Mouse (Mus musculus) lung, postnatal 0 days (tissue): ENCODE measurements at regions not wholly inside any gene's neighbourhood (a gene's known extent, or its start where the extent isn't known, plus 50 kb on each side); places are given as distances from the start of the nearest gene placed in this dataset.

Experiments used
- ATAC-seq: fragments of 200-750 bp; cut with Nextera tagmentation; 2 replicates; pipeline ENCODE4 v1.8.0; 2017; ENCODE audit warnings: moderate library complexity
- DNase-seq: peaks from one replicate; pipeline ENCODE4 v3.0.0-alpha.2; 2016; ENCODE audit warnings: low spot score
- H3K27ac ChIP-seq: fragments of 300-500 bp; sonication (generic); 2 replicates; pipeline ENCODE4 v1.5.1; 2014; ENCODE audit warnings: antibody characterized with exemption, mild to moderate bottlenecking, low read length, mixed read lengths
- H3K27me3 ChIP-seq: fragments of 300-500 bp; sonication (generic); replicated peaks from 2 replicates; pipeline ENCODE4 v1.6.1; 2014; ENCODE audit warnings: low read length, mixed read lengths; ENCODE audit not compliant: insufficient read depth
- H3K36me3 ChIP-seq: fragments of 300-500 bp; sonication (generic); 2 replicates; pipeline ENCODE4 v1.6.1; 2014; ENCODE audit warnings: low read length, mixed read lengths; ENCODE audit not compliant: insufficient read depth
- H3K4me1 ChIP-seq: fragments of 300-500 bp; sonication (generic); 2 replicates; pipeline ENCODE4 v1.6.1; 2014; ENCODE audit warnings: antibody characterized with exemption, low read depth, low read length, mixed read lengths; ENCODE audit not compliant: insufficient read depth
- H3K4me2 ChIP-seq: fragments of 300-500 bp; sonication (generic); replicated peaks from 2 replicates; pipeline ENCODE4 v1.6.1; 2014; ENCODE audit warnings: low read depth, mild to moderate bottlenecking, low read length, moderate library complexity, mixed read lengths
- H3K4me3 ChIP-seq: fragments of 300-500 bp; sonication (generic); 2 replicates; pipeline ENCODE4 v1.5.1; 2014; ENCODE audit warnings: low read depth, low read length
- H3K9ac ChIP-seq: fragments of 300-500 bp; sonication (generic); replicated peaks from 2 replicates; pipeline ENCODE4 v1.6.1; 2014; ENCODE audit warnings: low read depth, mild to moderate bottlenecking
- H3K9me3 ChIP-seq: fragments of 300-500 bp; sonication (generic); 2 replicates; pipeline ENCODE4 v1.6.1; 2016; ENCODE audit warnings: low read length, mixed read lengths
- CTCF ChIP-seq: IDR thresholded peaks from 2 replicates; pipeline ENCODE4 v1.5.1; 2016; ENCODE audit warnings: antibody characterized with exemption, mild to moderate bottlenecking
- EP300 ChIP-seq: IDR thresholded peaks from 2 replicates; pipeline ENCODE4 v1.6.1; 2016; ENCODE audit warnings: antibody characterized with exemption, mild to moderate bottlenecking, control low read depth
- WGBS: fragments of 180-500 bp; shearing (Covaris S2); extraction: QIAGEN DNeasy Blood & Tissue Kit; methylation state at CpG from one replicate; pipeline ENCODE4 v1.1.7; 2014; 5-methylcytosine and 5-hydroxymethylcytosine counted together

DNA sequence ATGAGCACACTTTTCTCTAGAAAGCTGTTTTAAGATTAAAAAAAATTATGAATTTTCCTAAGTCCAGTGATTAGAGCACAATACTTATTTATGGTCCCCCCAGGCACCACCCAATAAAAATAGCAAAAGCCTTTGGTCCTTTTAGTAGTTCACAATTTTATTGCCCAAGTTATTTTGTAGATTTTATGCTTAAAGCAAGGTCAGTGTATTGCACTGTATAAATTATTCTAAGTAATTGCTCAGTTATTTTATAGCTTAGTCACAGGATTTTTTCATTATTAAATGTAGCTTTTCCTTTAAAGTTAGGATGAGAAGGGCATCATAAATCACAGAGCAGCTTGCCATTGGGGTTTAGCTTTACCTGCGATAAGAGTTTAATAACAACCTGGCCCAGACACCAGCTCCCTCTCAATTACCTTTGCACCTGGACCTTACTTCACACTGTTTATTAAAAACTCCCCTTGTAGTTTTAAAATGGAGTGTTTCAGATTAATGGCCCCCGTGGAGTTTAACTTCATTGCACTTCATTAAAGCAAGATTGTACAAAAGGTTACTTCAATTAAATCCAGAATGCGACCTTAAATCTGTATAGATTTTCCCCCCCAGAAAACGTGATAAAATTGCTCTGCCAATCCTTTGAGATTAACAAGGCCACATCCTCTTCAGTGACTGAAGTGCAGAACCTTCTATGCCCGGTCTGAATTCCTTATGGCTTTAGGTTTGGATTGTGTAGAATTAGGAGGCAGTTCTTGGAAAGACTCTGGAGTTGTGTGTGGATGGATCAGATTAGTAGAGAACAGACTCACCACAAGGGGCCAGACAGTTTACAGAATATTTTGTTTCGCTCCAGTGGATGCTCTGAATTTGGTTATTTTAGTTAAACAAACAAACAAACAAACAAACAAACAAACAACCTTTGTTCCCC lies 176.1 kb upstream of the Frg1 start:
- Histone ChIP-seq H3K4me2 (no peak overlapping the region), H3K4me3 (no peak overlapping the region)
- 58% methylated on average over 6 of the region's 6 CpGs for WGBS

DNA sequence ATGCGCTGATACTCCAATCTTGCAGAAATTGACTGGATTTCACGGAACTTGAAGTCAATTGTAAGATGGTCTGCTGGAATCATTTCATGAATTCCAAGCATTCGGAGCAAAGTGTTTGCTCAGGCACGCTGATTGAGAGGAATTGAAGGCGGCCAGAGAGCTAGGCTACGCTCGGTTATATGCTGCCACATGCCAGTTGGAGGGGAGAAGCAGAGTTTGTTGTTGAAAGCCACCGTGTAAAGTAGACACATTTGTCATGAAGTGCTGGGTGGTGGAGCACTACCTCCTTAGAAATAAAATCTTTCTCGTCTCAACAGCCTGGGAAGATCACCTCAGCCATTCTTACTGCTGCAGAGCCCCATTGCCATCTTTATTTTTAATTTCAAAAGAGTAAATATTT lies 175.3 kb upstream of the Frg1 start:
- no peak for DNase-seq
- Histone ChIP-seq H3K4me1 (no peaks in the 10 kb centered on the region), H3K4me2 (peak overlapping the region; percentile 15; the same call in 1 of the 2 replicates), H3K27me3 (no peaks in the 10 kb centered on the region), H3K27ac (no peak overlapping the region), H3K4me3 (no peak overlapping the region), H3K36me3 (no peaks in the 10 kb centered on the region), H3K9me3 (no peaks in the 10 kb centered on the region), H3K9ac (no peak overlapping the region)
- no peak for ATAC-seq
- no peak for TF ChIP-seq CTCF
- TF ChIP-seq EP300: no peak
- WGBS: 40% methylated on average over 9 of the region's 9 CpGs

More for the DNA sequence above, 176.1 kb upstream of the Frg1 start:
- no peaks in the 10 kb centered on the region for H3K27me3 ChIP-seq
- no peak for DNase-seq
- H3K4me1 ChIP-seq: no peaks in the 10 kb centered on the region
- H3K9ac ChIP-seq: no peak overlapping the region
- H3K27ac ChIP-seq: no peak overlapping the region
- H3K9me3 ChIP-seq: no peaks in the 10 kb centered on the region
- ATAC-seq: no peak
- H3K36me3 ChIP-seq: no peaks in the 10 kb centered on the region
- TF ChIP-seq EP300 (no peak), CTCF (no peak)

DNA sequence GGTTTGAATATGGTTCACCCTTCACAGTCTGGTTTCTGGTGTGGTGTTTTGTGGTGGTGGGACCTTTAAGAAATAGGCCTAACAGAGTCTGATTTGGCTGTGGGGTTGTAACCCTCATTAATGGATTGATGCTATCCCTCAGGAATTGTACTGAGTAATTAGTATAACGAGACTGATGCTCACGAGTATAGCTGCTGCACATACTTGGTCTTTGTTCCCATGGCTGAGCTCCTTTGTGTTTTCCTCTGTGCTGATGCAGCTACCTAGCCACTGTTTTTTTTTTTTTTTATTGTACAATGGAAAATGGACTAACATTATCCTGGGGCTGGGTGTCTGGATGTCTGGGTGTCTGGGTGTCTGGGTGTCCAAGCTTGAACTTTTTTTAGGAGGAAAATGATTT lies 171.3 kb upstream of the Frg1 start:
- H3K36me3 ChIP-seq: no peaks in the 10 kb centered on the region
- H3K4me1 ChIP-seq: no peaks in the 10 kb centered on the region
- TF ChIP-seq CTCF (no peak), EP300 (no peak)
- no peak overlapping the region for H3K4me3 ChIP-seq
- ATAC-seq (no peak), DNase-seq (no peak)
- H3K27ac ChIP-seq: no peak overlapping the region
- H3K9ac ChIP-seq: no peak overlapping the region
- no peak overlapping the region for H3K4me2 ChIP-seq
- H3K27me3 ChIP-seq: no peaks in the 10 kb centered on the region
- no peaks in the 10 kb centered on the region for H3K9me3 ChIP-seq
- 79% methylated on average over 2 of the region's 2 CpGs for WGBS

DNA sequence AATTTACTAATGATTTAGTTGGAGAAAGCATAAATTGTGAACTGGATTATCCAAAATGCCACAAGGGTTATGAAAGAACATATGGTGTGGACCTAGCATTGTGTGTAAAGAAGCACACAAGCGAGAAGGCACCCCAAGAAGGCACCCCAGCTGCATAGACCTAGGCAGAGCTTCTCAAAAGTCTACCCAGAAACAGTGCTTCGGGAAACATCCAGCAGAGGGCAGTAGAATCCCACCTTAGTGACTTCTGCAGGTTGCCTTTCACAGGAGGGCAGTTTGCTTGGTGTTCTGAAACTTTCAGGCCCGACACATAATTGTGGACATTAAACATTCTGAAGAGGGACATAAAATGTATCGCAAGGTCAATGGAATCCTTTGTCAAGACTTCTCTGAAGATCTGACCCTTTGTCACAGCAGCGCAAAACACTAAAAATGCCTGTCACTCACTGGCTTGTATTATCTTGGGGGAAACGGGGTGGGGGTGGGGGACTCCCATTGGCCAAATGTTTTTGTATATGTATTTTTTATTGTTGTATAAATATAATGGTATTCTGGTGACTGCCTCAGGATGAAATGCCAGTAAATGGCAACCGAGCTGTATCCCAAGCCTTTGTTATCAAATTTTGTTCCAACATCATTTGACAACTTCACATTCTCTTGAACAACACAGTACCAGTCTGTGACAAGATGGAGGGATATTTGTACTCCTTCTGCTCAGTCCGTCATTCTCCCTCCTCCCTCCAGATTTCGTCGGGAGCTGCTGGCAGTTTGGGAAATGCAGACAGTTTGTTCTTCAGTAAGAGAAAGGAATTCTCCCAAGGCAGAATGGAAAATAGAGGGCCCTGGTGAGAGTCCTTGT lies 156.4 kb upstream of the Frg1 start:
- H3K36me3 ChIP-seq: no peaks in the 10 kb centered on the region
- no peak for ATAC-seq
- no peaks in the 10 kb centered on the region for H3K27me3 ChIP-seq
- 37% methylated on average over 10 of the region's 10 CpGs for WGBS
- no peak overlapping the region for H3K4me3 ChIP-seq
- no peaks in the 10 kb centered on the region for H3K9me3 ChIP-seq
- no peak overlapping the region for H3K27ac ChIP-seq
- TF ChIP-seq EP300 (no peak), CTCF (peak; percentile 88)
- H3K4me2 ChIP-seq: no peak overlapping the region
- no peaks in the 10 kb centered on the region for H3K4me1 ChIP-seq
- peak; percentile 41 for DNase-seq
- no peak overlapping the region for H3K9ac ChIP-seq

DNA sequence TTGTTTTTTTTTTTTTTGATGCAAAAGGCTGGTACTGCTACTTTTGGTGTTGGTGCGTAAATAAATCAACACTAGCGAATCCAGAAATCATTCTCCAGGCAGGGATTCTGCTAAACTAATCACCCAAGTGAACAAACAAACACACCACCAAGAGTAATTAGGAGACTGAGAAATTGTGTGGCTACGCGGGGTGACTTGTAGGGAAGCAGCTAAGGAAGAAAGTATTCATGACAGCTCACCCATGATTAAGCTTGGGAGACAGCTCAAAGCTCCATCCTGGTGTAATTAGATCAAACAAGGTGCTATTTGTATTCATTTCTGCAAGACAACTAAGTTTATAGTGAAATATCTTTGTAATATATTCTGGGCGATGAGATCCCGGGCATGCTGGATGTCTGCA lies 153.7 kb upstream of the Frg1 start:
- no peak overlapping the region for H3K27ac ChIP-seq
- no peaks in the 10 kb centered on the region for H3K4me1 ChIP-seq
- no peak for TF ChIP-seq CTCF
- TF ChIP-seq EP300: no peak
- no peak overlapping the region for H3K9ac ChIP-seq
- H3K36me3 ChIP-seq: no peaks in the 10 kb centered on the region
- H3K4me3 ChIP-seq: no peak overlapping the region
- no peak overlapping the region for H3K4me2 ChIP-seq
- DNase-seq (no peak), ATAC-seq (no peak)
- H3K27me3 ChIP-seq: no peaks in the 10 kb centered on the region
- 89% methylated on average over 6 of the region's 6 CpGs for WGBS
- H3K9me3 ChIP-seq: no peaks in the 10 kb centered on the region

DNA sequence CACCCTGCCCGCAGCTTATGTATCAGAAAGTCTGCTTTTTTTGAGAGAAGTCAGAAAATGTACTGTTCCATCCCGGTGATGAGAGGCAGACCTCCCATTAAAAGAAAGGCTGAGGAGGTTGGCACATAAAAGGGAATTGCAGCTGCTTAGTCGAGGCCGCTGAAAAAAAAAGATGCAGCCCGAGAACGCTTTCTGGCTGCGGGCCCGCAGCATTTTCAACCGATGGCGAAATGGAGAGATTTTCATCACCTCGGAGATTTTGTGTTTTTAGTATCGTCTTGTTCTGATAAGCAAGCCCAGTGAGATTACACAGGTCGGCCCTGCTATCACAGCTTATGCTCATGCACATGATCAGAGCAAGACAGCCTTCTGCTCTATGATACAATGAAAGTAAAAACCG lies 145.1 kb upstream of the Frg1 start:
- Histone ChIP-seq H3K4me3 (no peak overlapping the region), H3K27me3 (no peaks in the 10 kb centered on the region), H3K27ac (no peak overlapping the region), H3K4me1 (no peaks in the 10 kb centered on the region), H3K4me2 (no peak overlapping the region), H3K36me3 (no peaks in the 10 kb centered on the region), H3K9me3 (no peaks in the 10 kb centered on the region), H3K9ac (no peak overlapping the region)
- WGBS: 68% methylated on average over 14 of the region's 14 CpGs
- DNase-seq: no peak
- no peak for TF ChIP-seq EP300
- no peak for ATAC-seq
